Mouse (Mus musculus): ENCODE measurements around the gene Pecam1. TPM values are rescaled to one million over a fixed set of nuclear protein-coding genes. Genes with fewer than 3 reads are reported as not detected.
"Not testable (repeated sequence)": the region's sequence is repeated elsewhere in the genome, so short reads cannot be mapped to it uniquely, and the experiment has no call there.

Pecam1 gene
- polyA plus RNA-seq, 1 experiment = not detected

DNA sequence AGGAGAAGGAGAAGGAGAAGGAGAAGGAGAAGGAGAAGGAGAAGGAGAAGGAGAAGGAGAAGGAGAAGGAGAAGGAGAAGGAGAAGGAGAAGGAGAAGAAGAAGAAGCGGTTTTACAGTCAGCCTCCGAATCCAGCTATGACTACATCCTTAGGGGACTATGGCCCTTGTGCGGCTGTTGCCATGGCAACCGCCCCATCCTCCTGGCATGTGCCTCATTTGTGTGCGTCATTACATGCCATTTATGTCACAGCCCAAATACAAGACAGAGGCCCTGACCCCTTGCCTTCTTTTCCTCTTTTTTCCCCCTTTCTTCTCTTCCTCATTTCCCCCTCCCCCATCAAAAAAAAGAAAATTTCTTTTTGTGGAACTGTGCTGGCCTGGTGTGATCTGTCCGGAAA is 9.2 kb downstream of the Pecam1 start:
- 28% methylated on average over 6 of the region's 6 CpGs for WGBS
- H3K4me1 ChIP-seq (ENCODE audit: control insufficient read depth, insufficient read depth, low read length) = peaks cover 26% of the 10 kb centered on the region
- H3K4me3 ChIP-seq (ENCODE audit: insufficient read depth, low read depth, low read length) = no peak overlapping the region
- H3K27ac ChIP-seq (ENCODE audit: insufficient read depth, low read depth, low read length) = peak overlapping the region; percentile 30; the same call in 1 of the 2 replicates
- no peak for TF ChIP-seq CTCF (IDR thresholded peaks at IDR 0.05; ENCODE audit: insufficient read depth, low read depth, low read length)
- TF ChIP-seq POLR2A (IDR thresholded peaks at IDR 0.05; ENCODE audit: insufficient read depth, low read depth, low read length) = no peak

- peaks cover 28% of the 10 kb centered on the region for H3K4me1 ChIP-seq (ENCODE audit: control insufficient read depth, insufficient read depth, low read length)
- not testable (repeated sequence) for H3K4me3 ChIP-seq (ENCODE audit: insufficient read depth, low read depth, low read length); H3K27ac ChIP-seq (ENCODE audit: insufficient read depth, low read depth, low read length)
- WGBS = 79% methylated on average over 6 of the region's 8 CpGs
These were observed 9.7 kb downstream of the Pecam1 start for GRCm38 (mm10) chr11:106740724-106741123.

- 91% methylated on average over 2 of the region's 2 CpGs for WGBS
- Histone ChIP-seq H3K4me1 (ENCODE audit: control insufficient read depth, insufficient read depth, low read length) (peaks cover 28% of the 10 kb centered on the region), H3K4me3 (ENCODE audit: insufficient read depth, low read depth, low read length) (no peak overlapping the region), H3K27ac (ENCODE audit: insufficient read depth, low read depth, low read length) (no peak overlapping the region)
- TF ChIP-seq CTCF (IDR thresholded peaks at IDR 0.05; ENCODE audit: insufficient read depth, low read depth, low read length) = no peak
- no peak for TF ChIP-seq POLR2A (IDR thresholded peaks at IDR 0.05; ENCODE audit: insufficient read depth, low read depth, low read length)
These were observed 11.3 kb downstream of the Pecam1 start for GRCm38 (mm10) chr11:106739116-106739515.

DNA sequence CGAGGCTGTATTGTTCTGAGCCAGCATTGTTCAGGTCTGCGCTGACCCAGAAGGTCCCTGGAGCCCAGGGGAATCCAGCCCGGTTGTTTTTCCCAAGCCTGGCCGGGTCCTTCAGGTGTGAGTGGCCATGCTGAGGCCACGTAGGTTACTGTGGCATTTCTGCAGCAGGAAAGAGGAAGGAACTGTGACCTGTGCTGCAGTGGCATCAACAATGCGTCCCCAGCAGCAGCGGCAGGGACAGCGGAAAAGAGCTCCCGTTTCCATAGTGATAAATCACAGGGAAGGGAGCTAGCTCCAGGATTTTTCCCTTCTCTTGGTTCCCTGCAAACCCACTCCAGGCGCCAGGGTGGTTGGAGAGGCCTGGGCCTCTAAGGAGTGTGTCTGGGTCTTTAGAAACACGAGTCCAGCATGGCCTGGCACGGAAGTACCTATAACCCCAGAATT is 13.2 kb downstream of the Pecam1 start:
- 10% methylated on average over 12 of the region's 12 CpGs for WGBS
- Histone ChIP-seq H3K4me1 (ENCODE audit: control insufficient read depth, insufficient read depth, low read length) (peaks cover 28% of the 10 kb centered on the region), H3K4me3 (ENCODE audit: insufficient read depth, low read depth, low read length) (no peak overlapping the region), H3K27ac (ENCODE audit: insufficient read depth, low read depth, low read length) (peak overlapping the region; percentile 84)
- TF ChIP-seq CTCF (IDR thresholded peaks at IDR 0.05; ENCODE audit: insufficient read depth, low read depth, low read length) = no peak
- no peak for TF ChIP-seq POLR2A (IDR thresholded peaks at IDR 0.05; ENCODE audit: insufficient read depth, low read depth, low read length)

- Histone ChIP-seq H3K4me1 (ENCODE audit: control insufficient read depth, insufficient read depth, low read length) (peaks cover 25% of the 10 kb centered on the region), H3K4me3 (ENCODE audit: insufficient read depth, low read depth, low read length) (no peak overlapping the region), H3K27ac (ENCODE audit: insufficient read depth, low read depth, low read length) (peak overlapping the region; percentile 84)
- TF ChIP-seq CTCF (IDR thresholded peaks at IDR 0.05; ENCODE audit: insufficient read depth, low read depth, low read length) (no peak), POLR2A (IDR thresholded peaks at IDR 0.05; ENCODE audit: insufficient read depth, low read depth, low read length) (no peak)
- WGBS = 50% methylated on average over 3 of the region's 3 CpGs
These were observed 13.8 kb downstream of the Pecam1 start for GRCm38 (mm10) chr11:106736614-106737013.

GRCm38 (mm10) chr11:106730714-106731113 is 19.7 kb downstream of the Pecam1 start:
- no peak for TF ChIP-seq POLR2A (IDR thresholded peaks at IDR 0.05; ENCODE audit: insufficient read depth, low read depth, low read length)
- TF ChIP-seq CTCF (IDR thresholded peaks at IDR 0.05; ENCODE audit: insufficient read depth, low read depth, low read length) = no peak
- no peaks in the 10 kb centered on the region for H3K4me1 ChIP-seq (ENCODE audit: control insufficient read depth, insufficient read depth, low read length)
- H3K27ac ChIP-seq (ENCODE audit: insufficient read depth, low read depth, low read length) = no peak overlapping the region
- WGBS = 82% methylated on average over 4 of the region's 4 CpGs
- no peak overlapping the region for H3K4me3 ChIP-seq (ENCODE audit: insufficient read depth, low read depth, low read length)

GRCm38 (mm10) chr11:106729656-106730055 is 20.8 kb downstream of the Pecam1 start:
- H3K4me3 ChIP-seq (ENCODE audit: insufficient read depth, low read depth, low read length) = no peak overlapping the region
- WGBS = 97% methylated on average over 1 of the region's 1 CpGs
- no peak overlapping the region for H3K27ac ChIP-seq (ENCODE audit: insufficient read depth, low read depth, low read length)
- TF ChIP-seq POLR2A (IDR thresholded peaks at IDR 0.05; ENCODE audit: insufficient read depth, low read depth, low read length) (no peak), CTCF (IDR thresholded peaks at IDR 0.05; ENCODE audit: insufficient read depth, low read depth, low read length) (no peak)
- H3K4me1 ChIP-seq (ENCODE audit: control insufficient read depth, insufficient read depth, low read length) = no peaks in the 10 kb centered on the region

- no peak for TF ChIP-seq POLR2A (IDR thresholded peaks at IDR 0.05; ENCODE audit: insufficient read depth, low read depth, low read length)
- H3K4me3 ChIP-seq (ENCODE audit: insufficient read depth, low read depth, low read length) = no peak overlapping the region
- 0 out of 2 replicates have a peak, but pooled peaks cover under 1% of the 10 kb centered on the region for H3K4me1 ChIP-seq (ENCODE audit: control insufficient read depth, insufficient read depth, low read length)
- WGBS = 88% methylated on average over 10 of the region's 10 CpGs
- H3K27ac ChIP-seq (ENCODE audit: insufficient read depth, low read depth, low read length) = no peak overlapping the region
These were observed 21.7 kb downstream of the Pecam1 start for GRCm38 (mm10) chr11:106728402-106729366.

DNA sequence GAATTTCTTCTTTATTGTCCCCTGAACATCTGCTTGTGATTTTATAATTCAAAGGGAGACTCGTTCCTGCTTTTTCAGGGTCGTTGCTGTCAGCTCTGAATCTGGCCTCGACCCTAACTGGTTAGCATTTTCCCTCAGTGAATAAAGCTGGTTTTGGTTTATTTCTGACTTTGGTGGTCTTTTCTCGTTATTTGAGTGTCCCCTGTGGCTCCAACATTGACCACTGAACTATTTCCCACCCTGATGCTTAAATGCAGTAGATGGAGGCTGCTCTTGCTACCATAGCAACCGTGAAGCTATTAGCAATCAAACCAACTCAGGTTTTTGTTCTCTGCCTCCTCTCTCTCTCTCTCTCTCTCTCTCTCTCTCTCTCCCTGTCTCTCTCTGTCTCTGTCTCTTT is 22.5 kb downstream of the Pecam1 start:
- TF ChIP-seq POLR2A (IDR thresholded peaks at IDR 0.05; ENCODE audit: insufficient read depth, low read depth, low read length) (no peak), CTCF (IDR thresholded peaks at IDR 0.05; ENCODE audit: insufficient read depth, low read depth, low read length) (no peak)
- WGBS = 30% methylated on average over 5 of the region's 5 CpGs
- no peak overlapping the region for H3K27ac ChIP-seq (ENCODE audit: insufficient read depth, low read depth, low read length)
- H3K4me3 ChIP-seq (ENCODE audit: insufficient read depth, low read depth, low read length) = no peak overlapping the region
- peaks cover 3% of the 10 kb centered on the region; the same call in 1 of the 2 replicates for H3K4me1 ChIP-seq (ENCODE audit: control insufficient read depth, insufficient read depth, low read length)

DNA sequence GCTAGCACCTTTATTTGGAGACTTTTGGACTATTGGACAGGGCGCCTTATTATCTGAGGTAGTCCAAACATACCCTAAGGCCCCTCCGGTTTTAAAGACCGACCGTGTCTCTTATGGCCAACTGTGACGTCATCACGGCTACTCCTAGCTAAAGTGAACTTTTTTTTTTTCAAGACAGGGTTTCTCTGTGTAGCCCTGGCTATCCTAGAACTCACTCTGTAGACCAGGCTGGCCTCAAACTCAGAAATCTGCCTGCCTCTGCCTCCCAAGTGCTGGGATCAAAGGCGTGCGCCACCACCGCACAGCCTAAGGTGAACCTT is 25.6 kb downstream of the Pecam1 start:
- H3K27ac ChIP-seq (ENCODE audit: insufficient read depth, low read depth, low read length); H3K4me1 ChIP-seq (ENCODE audit: control insufficient read depth, insufficient read depth, low read length); H3K4me3 ChIP-seq (ENCODE audit: insufficient read depth, low read depth, low read length): not testable (repeated sequence)
- WGBS = 97% methylated on average over 9 of the region's 9 CpGs

Data from olfactory bulb, adult 2 months (tissue).